Mouse (Mus musculus) embryonic facial prominence, embryonic 14.5 days (tissue): ENCODE measurements around the gene Bend7. TPM values are rescaled to one million over a fixed set of nuclear protein-coding genes. Genes with fewer than 3 reads are reported as not detected.

ENCODE experiments used
- ATAC-seq: fragments of 200-750 bp; cut with Nextera tagmentation; 2 replicates; pipeline ENCODE4 v1.8.0; 2017; ENCODE audit warnings: low read depth, moderate number of reproducible peaks, moderate TSS enrichment
- DNase-seq: peaks from one replicate; pipeline ENCODE4 v3.0.0-alpha.2; 2015; ENCODE audit warnings: low spot score
- H3K27ac ChIP-seq: fragments of 300-500 bp; sonication (generic); replicated peaks from 2 replicates; pipeline ENCODE4 v1.5.1; 2014; ENCODE audit warnings: low read depth, mild to moderate bottlenecking, low read length, moderate library complexity
- H3K27me3 ChIP-seq: fragments of 300-500 bp; sonication (generic); replicated peaks from 2 replicates; pipeline ENCODE4 v1.6.1; 2014; ENCODE audit warnings: low read length; ENCODE audit not compliant: control insufficient read depth, insufficient read depth
- H3K36me3 ChIP-seq: fragments of 300-500 bp; sonication (generic); 2 replicates; pipeline ENCODE4 v1.6.1; 2014; ENCODE audit warnings: low read length, mixed read lengths; ENCODE audit not compliant: control insufficient read depth, insufficient read depth
- H3K4me1 ChIP-seq: fragments of 300-500 bp; sonication (generic); 2 replicates; pipeline ENCODE4 v1.6.1; 2014; ENCODE audit warnings: antibody characterized with exemption, low read length; ENCODE audit not compliant: control insufficient read depth, insufficient read depth
- H3K4me2 ChIP-seq: fragments of 300-500 bp; sonication (generic); 2 replicates; pipeline ENCODE4 v1.6.1; 2014; ENCODE audit warnings: low read depth, mild to moderate bottlenecking, low read length, moderate library complexity, mixed read lengths
- H3K4me3 ChIP-seq: fragments of 300-500 bp; sonication (generic); 2 replicates; pipeline ENCODE4 v1.5.1; 2014; ENCODE audit warnings: low read depth, mild to moderate bottlenecking, low read length
- H3K9ac ChIP-seq: fragments of 300-500 bp; sonication (generic); 2 replicates; pipeline ENCODE4 v1.6.1; 2014; ENCODE audit warnings: low read depth, mild to moderate bottlenecking, low read length, moderate library complexity, mixed read lengths
- H3K9me3 ChIP-seq: fragments of 300-500 bp; sonication (generic); 2 replicates; pipeline ENCODE4 v1.6.1; 2016; ENCODE audit warnings: low read length; ENCODE audit not compliant: control insufficient read depth
- WGBS: fragments of 180-500 bp; shearing (Covaris S2); extraction: QIAGEN DNeasy Blood & Tissue Kit; methylation state at CpG from one replicate; pipeline ENCODE4 v1.1.7; 2014; 5-methylcytosine and 5-hydroxymethylcytosine counted together
- polyA plus RNA-seq: library from polyadenylated mRNA; unstranded; fragments of >200 nt; fragmentation: Nextera tagmentation; extraction: Ambion mirVana; gene quantifications from 2 replicates; pipeline ENCODE4 v1.2.1, GENCODE M21; 2014

Gene Bend7
- polyA plus RNA-seq, 1 experiment from 2014 or later = 2.0 TPM

- Histone ChIP-seq H3K27me3 (no peaks in the 10 kb centered on the region), H3K9ac (no peak overlapping the region), H3K36me3 (0 out of 2 replicates have a peak, but pooled peaks cover 3% of the 10 kb centered on the region), H3K9me3 (no peaks in the 10 kb centered on the region), H3K27ac (no peak overlapping the region), H3K4me1 (no peaks in the 10 kb centered on the region), H3K4me2 (no peak overlapping the region), H3K4me3 (no peak overlapping the region)
- DNase-seq (no peak), ATAC-seq (no peak)
- 84% methylated on average over 3 of the region's 3 CpGs for WGBS
These were observed 46.4 kb downstream of the Bend7 start for GRCm38 (mm10) chr2:4764071-4764470.

GRCm38 (mm10) chr2:4770376-4770775 is 52.7 kb downstream of the Bend7 start:
- ATAC-seq = no peak
- no peak overlapping the region for H3K4me3 ChIP-seq

GRCm38 (mm10) chr2:4773911-4774310 is 56.3 kb downstream of the Bend7 start:
- Histone ChIP-seq H3K4me1 (no peaks in the 10 kb centered on the region), H3K9me3 (no peaks in the 10 kb centered on the region), H3K4me2 (no peak overlapping the region), H3K27ac (no peak overlapping the region), H3K9ac (no peak overlapping the region), H3K36me3 (no peaks in the 10 kb centered on the region), H3K27me3 (no peaks in the 10 kb centered on the region), H3K4me3 (no peak overlapping the region)
- WGBS = 95% methylated on average over 6 of the region's 6 CpGs
- DNase-seq (no peak), ATAC-seq (no peak)

More at GRCm38 (mm10) chr2:4770376-4770775, 52.7 kb downstream of the Bend7 start:
- no peaks in the 10 kb centered on the region for H3K9me3 ChIP-seq
- H3K27me3 ChIP-seq = no peaks in the 10 kb centered on the region
- WGBS = 87% methylated on average over 2 of the region's 2 CpGs
- no peak for DNase-seq
- H3K27ac ChIP-seq = no peak overlapping the region
- no peak overlapping the region for H3K4me2 ChIP-seq
- H3K9ac ChIP-seq = no peak overlapping the region
- no peaks in the 10 kb centered on the region for H3K36me3 ChIP-seq
- H3K4me1 ChIP-seq = no peaks in the 10 kb centered on the region

DNA sequence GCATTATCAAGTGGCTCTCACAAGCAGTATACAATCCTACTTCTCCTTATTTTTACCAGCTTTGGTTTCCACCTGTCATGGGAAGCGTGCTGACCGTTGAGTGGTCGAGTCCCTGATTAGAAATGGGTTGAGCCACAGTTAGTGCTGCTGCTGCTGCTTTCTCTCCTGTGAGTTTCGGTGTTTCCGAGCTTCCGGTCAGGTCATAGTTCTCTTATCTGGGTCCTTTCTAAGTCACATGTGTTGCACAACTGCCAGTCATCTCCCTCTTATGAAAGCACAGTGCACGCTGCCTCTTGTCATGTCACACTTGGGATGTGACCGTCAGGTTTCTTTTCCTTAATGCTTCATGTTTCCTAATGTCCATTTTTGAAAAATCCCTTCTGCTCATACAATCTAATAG is 59.7 kb downstream of the Bend7 start:
- ATAC-seq (no peak), DNase-seq (no peak)
- no peak overlapping the region for H3K4me2 ChIP-seq
- no peak overlapping the region for H3K9ac ChIP-seq
- no peak overlapping the region for H3K4me3 ChIP-seq
- H3K27ac ChIP-seq = no peak overlapping the region
- no peaks in the 10 kb centered on the region for H3K36me3 ChIP-seq
- H3K27me3 ChIP-seq = no peaks in the 10 kb centered on the region
- no peaks in the 10 kb centered on the region for H3K9me3 ChIP-seq
- 89% methylated on average over 8 of the region's 8 CpGs for WGBS
- no peaks in the 10 kb centered on the region for H3K4me1 ChIP-seq

- Histone ChIP-seq H3K9me3 (no peaks in the 10 kb centered on the region), H3K9ac (no peak overlapping the region), H3K27ac (no peak overlapping the region), H3K4me1 (no peaks in the 10 kb centered on the region; the same call in 1 of the 2 replicates), H3K4me3 (no peak overlapping the region), H3K4me2 (no peak overlapping the region), H3K36me3 (no peaks in the 10 kb centered on the region), H3K27me3 (no peaks in the 10 kb centered on the region)
- ATAC-seq (no peak), DNase-seq (no peak)
- 86% methylated on average over 3 of the region's 3 CpGs for WGBS
These were observed 64.0 kb downstream of the Bend7 start for GRCm38 (mm10) chr2:4781641-4782040.

- Histone ChIP-seq H3K4me1 (no peaks in the 10 kb centered on the region; the same call in 1 of the 2 replicates), H3K9ac (no peak overlapping the region), H3K4me3 (no peak overlapping the region), H3K36me3 (no peaks in the 10 kb centered on the region), H3K4me2 (no peak overlapping the region), H3K27me3 (no peaks in the 10 kb centered on the region), H3K9me3 (no peaks in the 10 kb centered on the region), H3K27ac (no peak overlapping the region)
- DNase-seq (no peak), ATAC-seq (no peak)
- 69% methylated on average over 4 of the region's 4 CpGs for WGBS
These were observed 64.8 kb downstream of the Bend7 start for GRCm38 (mm10) chr2:4782401-4782800.

DNA sequence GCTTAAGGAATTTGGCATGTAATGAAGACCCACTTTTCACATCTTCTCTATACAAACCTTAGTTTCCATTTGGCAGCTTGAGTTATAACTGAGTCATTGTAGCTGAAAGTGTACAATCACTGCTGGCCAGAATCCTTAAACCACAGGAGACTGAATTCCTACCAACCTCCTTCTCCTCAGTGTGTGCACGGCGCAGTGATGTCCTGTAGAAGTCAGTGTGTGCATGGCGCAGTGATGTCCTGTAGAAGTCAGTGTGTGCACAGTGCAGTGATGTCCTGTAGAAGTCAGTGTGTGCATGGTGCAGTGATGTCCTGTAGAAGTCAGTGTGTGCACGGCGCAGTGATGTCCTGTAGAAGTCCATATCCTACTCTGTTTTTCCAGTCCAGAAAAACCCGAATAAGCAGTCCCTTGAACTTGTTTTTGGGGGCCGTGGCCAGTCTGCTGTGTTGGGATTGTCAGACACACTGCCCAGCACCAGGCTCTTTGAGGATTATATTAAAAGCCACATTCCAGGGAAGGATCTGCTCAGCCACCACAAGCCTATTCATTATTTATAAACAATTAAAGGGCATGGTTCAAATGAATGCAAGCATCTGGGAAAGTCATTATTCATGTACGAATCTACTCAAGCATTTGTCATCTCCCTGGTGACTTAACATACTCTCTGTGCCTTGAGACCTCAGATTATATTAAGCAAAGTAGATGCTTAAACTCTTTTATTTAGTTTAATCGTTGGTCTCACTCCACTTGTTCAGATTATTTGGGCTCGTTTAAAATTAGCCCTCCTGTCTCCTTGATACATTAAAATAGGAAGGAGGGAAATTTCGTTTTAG is 65.4 kb downstream of the Bend7 start:
- Histone ChIP-seq H3K27ac (no peak overlapping the region), H3K36me3 (no peaks in the 10 kb centered on the region), H3K9me3 (no peaks in the 10 kb centered on the region), H3K4me2 (no peak overlapping the region), H3K9ac (no peak overlapping the region), H3K4me3 (no peak overlapping the region), H3K4me1 (no peaks in the 10 kb centered on the region; the same call in 1 of the 2 replicates), H3K27me3 (no peaks in the 10 kb centered on the region)
- 75% methylated on average over 11 of the region's 11 CpGs for WGBS
- no peak for DNase-seq
- no peak for ATAC-seq

DNA sequence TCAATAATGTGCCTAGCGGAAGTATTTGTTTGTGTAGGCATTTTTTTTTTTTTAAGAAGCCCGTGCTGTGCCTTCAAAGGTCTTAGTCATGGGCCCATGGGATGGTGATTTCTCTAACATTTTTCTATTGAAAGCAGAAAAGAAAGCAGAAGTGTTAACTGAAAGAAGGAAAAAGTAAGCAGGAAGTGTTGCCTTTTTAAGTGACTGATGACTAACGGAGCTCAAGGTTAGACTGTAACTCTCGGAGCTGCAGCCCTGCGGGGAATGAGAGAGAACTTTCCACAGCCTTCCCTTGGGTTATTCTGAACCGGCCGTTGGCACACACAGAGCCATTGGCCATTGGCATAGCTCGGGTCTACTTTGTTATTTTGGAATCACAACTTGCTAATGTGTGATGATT is 66.4 kb downstream of the Bend7 start:
- WGBS = 68% methylated on average over 8 of the region's 8 CpGs
- Histone ChIP-seq H3K9me3 (no peaks in the 10 kb centered on the region), H3K4me1 (no peaks in the 10 kb centered on the region; the same call in 1 of the 2 replicates), H3K27ac (no peak overlapping the region), H3K36me3 (no peaks in the 10 kb centered on the region), H3K9ac (no peak overlapping the region), H3K4me3 (no peak overlapping the region), H3K4me2 (no peak overlapping the region), H3K27me3 (no peaks in the 10 kb centered on the region)
- ATAC-seq (no peak), DNase-seq (no peak)

- no peak overlapping the region for H3K4me3 ChIP-seq
- H3K4me2 ChIP-seq = no peak overlapping the region
- H3K9me3 ChIP-seq = no peaks in the 10 kb centered on the region
- no peaks in the 10 kb centered on the region for H3K36me3 ChIP-seq
- ATAC-seq = no peak
- no peak overlapping the region for H3K27ac ChIP-seq
- no peak for DNase-seq
- H3K9ac ChIP-seq = no peak overlapping the region
- WGBS = 89% methylated on average over 6 of the region's 6 CpGs
- no peaks in the 10 kb centered on the region; the same call in 1 of the 2 replicates for H3K4me1 ChIP-seq
- no peaks in the 10 kb centered on the region for H3K27me3 ChIP-seq
These were observed 67.4 kb downstream of the Bend7 start for GRCm38 (mm10) chr2:4785016-4785415.
